Mouse (Mus musculus): ENCODE measurements at regions not wholly inside any gene's neighbourhood (a gene's known extent, or its start where the extent isn't known, plus 50 kb on each side); places are given as distances from the start of the nearest gene placed in this dataset.

DNA sequence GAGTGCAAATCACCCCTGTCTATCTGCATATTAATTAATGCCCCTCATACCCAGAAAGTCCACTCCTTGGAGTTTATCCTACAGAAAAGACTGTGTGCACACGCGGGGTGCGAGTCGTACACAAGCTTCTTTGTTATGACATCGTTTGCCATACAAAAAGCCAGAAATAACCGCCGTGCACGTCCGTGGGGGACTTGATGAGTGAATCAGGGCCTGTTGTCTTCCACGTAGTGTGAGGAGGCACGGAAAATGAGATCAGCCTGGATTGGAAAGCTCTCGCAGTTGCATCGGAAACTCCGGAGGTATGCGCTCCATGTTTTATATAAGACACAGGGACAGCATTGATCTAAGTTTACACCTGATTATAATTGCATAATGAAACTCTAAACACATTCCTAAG is 120.3 kb downstream of the Etnk1 start:
- 96% methylated on average over 15 of the region's 15 CpGs for WGBS (ENCODE audit: missing documents)
- no peak overlapping the region for H3K27ac ChIP-seq

DNA sequence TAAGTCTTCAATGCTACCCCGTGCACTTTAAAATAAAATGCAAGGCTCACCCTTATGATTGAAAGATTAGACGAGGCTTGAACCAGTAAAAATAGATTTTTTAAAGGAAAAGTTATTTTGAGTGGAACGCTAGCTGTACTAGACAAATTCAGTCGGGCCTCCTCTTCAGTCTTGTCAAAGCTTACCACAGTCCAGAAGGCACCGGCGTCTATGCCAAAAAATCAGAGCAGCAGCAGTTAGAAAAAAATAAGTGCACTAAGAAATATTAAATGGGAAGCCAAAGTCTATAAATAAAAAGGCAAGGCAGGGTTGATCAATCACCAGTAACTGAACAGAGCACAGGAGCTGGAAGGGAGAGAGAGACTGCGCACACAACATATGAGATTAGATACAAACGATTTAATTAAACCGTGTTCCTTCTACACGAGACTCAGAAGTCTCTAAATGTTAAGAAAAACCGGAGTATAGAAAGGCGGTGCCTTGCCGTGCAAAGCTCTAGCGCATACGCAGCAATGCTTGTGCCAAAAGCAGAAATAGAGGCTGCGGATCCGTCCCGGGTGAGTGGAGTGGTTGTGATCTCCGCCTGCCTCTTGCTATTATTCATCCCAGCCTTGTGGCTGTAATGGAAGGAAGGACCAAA is 121.6 kb downstream of the Etnk1 start:
- Histone ChIP-seq H3K79me2 (ENCODE audit: inconsistent target) (no peaks in the 10 kb centered on the region), H3K36me3 (ENCODE audit: inconsistent target) (no peaks in the 10 kb centered on the region)
- WGBS (ENCODE audit: missing documents) = 93% methylated on average over 19 of the region's 19 CpGs

More for the DNA sequence above, 120.3 kb downstream of the Etnk1 start:
- Histone ChIP-seq H3K36me3 (ENCODE audit: inconsistent target) (no peaks in the 10 kb centered on the region), H3K79me2 (ENCODE audit: inconsistent target) (no peaks in the 10 kb centered on the region), H3K4me3 (ENCODE audit: inconsistent target) (no peak overlapping the region)

DNA sequence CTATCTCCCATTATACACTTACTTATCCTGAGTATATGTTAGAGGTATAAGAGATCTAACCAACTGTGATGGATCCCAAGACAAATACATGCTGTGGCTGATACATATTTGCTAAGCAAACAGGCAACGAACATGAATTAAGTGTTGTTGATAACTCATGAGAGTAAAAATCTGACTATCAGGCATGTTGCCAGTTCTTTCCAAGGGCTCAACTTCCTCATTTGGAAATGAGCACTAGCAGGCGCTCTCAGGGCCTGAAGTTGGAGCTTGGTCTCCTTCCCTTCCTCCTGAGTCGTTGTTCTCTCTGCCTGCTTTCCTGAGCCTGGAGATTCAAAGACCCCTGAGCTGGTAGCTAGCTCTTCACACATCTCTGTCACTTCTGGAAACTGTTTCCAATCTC is 126.6 kb downstream of the Etnk1 start:
- H3K36me3 ChIP-seq (ENCODE audit: inconsistent target) = no peaks in the 10 kb centered on the region
- no peak overlapping the region for H3K27ac ChIP-seq
- H3K79me2 ChIP-seq (ENCODE audit: inconsistent target) = no peaks in the 10 kb centered on the region
- no peak overlapping the region for H3K4me3 ChIP-seq (ENCODE audit: inconsistent target)
- 10% methylated on average over 3 of the region's 3 CpGs for WGBS (ENCODE audit: missing documents)

More for the DNA sequence above, 121.6 kb downstream of the Etnk1 start:
- no peak overlapping the region for H3K4me3 ChIP-seq (ENCODE audit: inconsistent target)
- H3K27ac ChIP-seq = no peak overlapping the region

DNA sequence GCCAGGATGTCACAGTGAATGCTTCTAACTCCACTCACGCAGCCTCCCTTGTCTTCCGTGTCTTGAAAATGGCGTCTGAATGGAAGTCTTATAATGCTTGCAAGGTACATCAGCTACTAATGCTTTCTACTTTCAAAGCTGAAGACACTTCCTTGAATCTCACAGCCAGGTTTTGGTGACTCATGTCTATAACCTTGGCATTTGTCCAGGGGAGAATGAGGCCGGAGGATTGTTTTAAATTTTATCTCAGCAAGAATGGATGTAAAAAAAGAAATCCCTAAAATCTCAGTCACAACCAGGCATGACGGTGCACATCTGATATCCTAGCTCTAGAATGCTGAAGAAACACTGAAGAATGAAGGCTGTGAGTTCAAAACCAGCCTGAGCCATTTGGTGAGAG is 131.4 kb downstream of the Etnk1 start:
- H3K79me2 ChIP-seq (ENCODE audit: inconsistent target) = no peaks in the 10 kb centered on the region
- no peaks in the 10 kb centered on the region for H3K36me3 ChIP-seq (ENCODE audit: inconsistent target)
- H3K4me3 ChIP-seq (ENCODE audit: inconsistent target) = no peak overlapping the region
- WGBS (ENCODE audit: missing documents) = 90% methylated on average over 5 of the region's 5 CpGs
- H3K27ac ChIP-seq = no peak overlapping the region

DNA sequence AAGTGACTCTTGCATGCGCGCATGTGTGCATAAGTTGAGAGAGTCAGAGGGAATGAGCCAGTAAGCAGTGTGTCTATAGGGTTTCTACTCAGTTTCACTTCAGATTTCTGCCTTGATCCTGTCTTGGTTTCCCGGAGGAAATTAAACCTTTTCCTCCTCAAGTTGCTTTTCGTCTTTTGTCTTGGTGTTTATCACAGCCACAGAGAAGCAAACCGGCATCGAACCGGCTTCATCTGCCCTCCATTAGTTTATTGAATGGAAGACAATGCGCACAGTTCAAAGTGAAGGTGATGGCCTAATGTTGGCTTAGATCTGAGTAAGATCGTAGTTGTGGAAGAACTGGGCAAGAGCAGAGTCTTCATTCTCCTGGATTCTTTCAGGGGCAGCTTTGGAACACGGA is 134.4 kb downstream of the Etnk1 start:
- no peak overlapping the region for H3K27ac ChIP-seq
- H3K36me3 ChIP-seq (ENCODE audit: inconsistent target) = no peaks in the 10 kb centered on the region
- WGBS (ENCODE audit: missing documents) = 90% methylated on average over 10 of the region's 10 CpGs
- H3K4me3 ChIP-seq (ENCODE audit: inconsistent target) = no peak overlapping the region
- no peaks in the 10 kb centered on the region for H3K79me2 ChIP-seq (ENCODE audit: inconsistent target)

DNA sequence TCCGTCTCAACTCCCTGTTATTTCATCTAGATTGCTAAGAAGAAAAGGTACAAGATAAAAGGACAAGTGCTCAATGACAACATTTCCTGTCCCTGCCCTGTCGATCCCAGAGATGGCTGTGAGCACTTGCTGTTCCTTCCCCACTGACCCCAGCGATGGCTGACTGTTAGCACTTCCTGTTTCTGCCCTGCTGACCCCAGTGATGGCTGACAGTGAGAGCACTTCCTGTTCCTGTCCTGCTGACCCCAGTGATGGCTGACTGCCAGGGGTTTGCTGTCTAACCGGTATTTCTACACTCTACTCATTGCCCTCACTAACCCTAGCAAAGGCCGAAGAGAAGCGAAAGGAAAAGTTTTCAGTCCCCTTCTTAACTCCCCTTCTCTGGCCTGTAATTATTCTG is 140.3 kb downstream of the Etnk1 start:
- no peaks in the 10 kb centered on the region for H3K79me2 ChIP-seq (ENCODE audit: inconsistent target)
- H3K36me3 ChIP-seq (ENCODE audit: inconsistent target) = no peaks in the 10 kb centered on the region
- no peak overlapping the region for H3K4me3 ChIP-seq (ENCODE audit: inconsistent target)
- 54% methylated on average over 6 of the region's 6 CpGs for WGBS (ENCODE audit: missing documents)
- no peak overlapping the region for H3K27ac ChIP-seq

DNA sequence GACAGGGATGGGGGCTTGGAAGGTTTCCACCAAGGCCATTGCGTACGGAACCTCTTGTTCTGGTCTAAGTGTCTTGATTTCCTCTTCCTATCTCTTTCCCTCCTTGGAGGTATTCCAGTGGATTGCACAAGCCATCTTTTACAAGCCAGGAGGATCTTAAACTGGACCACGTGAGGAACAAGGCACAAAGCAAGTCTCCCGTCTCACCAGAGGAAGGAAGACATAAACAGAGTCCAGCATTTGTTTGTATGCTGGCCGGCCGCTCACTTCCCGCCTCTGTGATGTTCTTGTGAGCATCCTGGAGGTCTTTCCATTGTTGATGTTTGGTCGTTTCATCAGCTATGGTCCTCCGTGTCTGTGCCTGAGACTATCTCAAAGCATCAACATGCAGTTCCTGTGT is 148.8 kb downstream of the Etnk1 start:
- Histone ChIP-seq H3K79me2 (ENCODE audit: inconsistent target) (no peaks in the 10 kb centered on the region), H3K36me3 (ENCODE audit: inconsistent target) (no peaks in the 10 kb centered on the region), H3K4me3 (ENCODE audit: inconsistent target) (no peak overlapping the region), H3K27ac (no peak overlapping the region)
- 69% methylated on average over 9 of the region's 9 CpGs for WGBS (ENCODE audit: missing documents)

DNA sequence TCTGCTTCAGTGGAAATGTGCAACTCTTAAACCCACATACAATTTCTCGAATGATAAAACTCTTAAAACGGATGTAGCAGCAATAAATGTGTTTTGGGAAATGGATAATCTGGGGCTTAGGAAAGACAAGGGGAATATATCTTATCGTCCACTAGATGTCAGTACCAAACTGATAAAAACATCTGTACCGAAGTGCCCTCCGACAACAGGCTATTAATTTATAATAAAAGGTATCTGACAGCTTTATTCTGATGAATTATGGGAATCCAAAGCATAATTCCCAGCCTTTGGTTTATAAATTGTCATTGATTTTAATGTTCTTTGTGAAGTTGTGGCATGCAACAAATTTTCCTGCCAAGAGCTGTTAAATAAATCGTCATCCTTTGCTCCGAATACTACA is 153.4 kb downstream of the Etnk1 start:
- no peak overlapping the region for H3K27ac ChIP-seq
- no peak overlapping the region for H3K4me3 ChIP-seq (ENCODE audit: inconsistent target)
- no peaks in the 10 kb centered on the region for H3K36me3 ChIP-seq (ENCODE audit: inconsistent target)
- H3K79me2 ChIP-seq (ENCODE audit: inconsistent target) = no peaks in the 10 kb centered on the region
- WGBS (ENCODE audit: missing documents) = 48% methylated on average over 7 of the region's 7 CpGs

DNA sequence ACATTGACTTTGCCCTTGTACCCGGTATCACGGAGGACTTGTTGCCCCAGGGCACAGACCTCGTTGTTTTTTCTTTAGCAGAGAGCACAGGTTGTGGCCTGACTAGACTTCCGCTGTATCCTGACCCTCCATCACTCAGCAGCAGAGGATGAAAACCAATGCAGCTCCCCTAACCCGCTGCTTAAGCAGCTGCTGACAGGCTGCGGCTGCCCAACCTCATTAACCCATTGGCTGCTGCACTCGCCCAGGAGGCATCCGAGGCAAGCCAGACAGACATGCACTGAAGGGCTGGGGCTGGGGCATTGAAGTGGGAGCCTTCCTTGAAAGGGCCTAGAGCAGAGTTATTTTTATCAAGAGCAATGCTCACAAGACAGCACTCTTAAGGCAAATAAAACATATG is 157.6 kb downstream of the Etnk1 start:
- H3K36me3 ChIP-seq (ENCODE audit: inconsistent target) = no peaks in the 10 kb centered on the region
- 68% methylated on average over 8 of the region's 8 CpGs for WGBS (ENCODE audit: missing documents)
- no peak overlapping the region for H3K4me3 ChIP-seq (ENCODE audit: inconsistent target)
- no peaks in the 10 kb centered on the region for H3K79me2 ChIP-seq (ENCODE audit: inconsistent target)
- H3K27ac ChIP-seq = no peak overlapping the region

DNA sequence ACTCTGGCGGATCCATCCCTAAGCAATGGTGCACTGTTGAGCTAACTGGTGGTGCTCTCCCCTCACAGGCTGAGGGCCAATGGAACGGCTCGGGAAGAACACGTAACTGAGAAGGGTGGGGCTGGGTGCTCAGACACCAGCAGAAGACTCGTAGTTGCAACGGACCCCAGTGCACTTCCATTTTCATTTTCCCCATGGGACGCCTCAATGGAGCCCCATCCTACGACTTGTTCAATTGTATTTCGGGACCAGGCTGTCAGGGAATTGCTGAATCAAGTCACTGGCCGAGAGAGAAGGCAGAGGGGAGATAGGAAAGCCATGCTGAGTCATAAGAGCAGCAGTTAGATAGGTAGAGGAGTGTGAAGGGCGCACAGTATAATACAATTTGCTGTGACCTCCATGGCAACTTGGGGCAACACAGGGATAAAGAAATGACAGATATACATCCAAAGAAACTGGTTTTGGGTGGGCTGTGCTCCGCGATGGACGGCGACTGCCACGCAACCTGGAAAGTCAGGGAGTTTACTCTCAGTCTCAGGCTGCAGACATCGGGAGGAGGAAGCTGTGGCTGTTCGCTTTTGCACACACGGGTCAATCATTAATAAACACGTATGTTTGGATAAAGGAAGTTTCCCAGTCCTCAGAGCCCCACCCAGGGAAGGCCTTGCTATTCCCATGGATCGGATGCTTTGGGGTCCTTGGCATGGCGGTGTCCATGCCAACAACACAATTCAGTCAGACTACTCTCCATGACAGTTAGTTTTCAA is 160.1 kb downstream of the Etnk1 start:
- H3K79me2 ChIP-seq (ENCODE audit: inconsistent target) = no peaks in the 10 kb centered on the region
- WGBS (ENCODE audit: missing documents) = 84% methylated on average over 22 of the region's 22 CpGs
- H3K36me3 ChIP-seq (ENCODE audit: inconsistent target) = no peaks in the 10 kb centered on the region
- H3K4me3 ChIP-seq (ENCODE audit: inconsistent target) = peak overlapping the region; percentile 20
- H3K27ac ChIP-seq = no peak overlapping the region

DNA sequence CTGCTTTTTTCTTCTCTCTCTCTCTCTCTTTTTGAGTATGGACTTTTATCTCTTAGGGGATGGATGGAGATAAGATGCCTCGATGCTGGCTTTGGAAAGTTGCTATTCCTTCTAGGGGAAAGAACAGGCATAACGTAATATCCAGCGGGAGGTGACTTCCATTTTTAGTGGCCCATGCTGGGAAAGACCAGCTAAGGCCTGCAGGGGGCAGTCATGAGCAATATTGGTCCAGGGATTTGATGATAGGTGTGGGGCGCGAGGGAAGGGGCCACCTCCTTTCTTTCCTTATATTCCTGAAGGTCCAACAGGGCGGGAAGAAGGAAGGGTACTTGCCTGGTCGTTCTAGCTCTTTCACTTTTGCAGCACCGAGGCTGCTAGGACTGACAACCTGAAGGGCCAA is 160.8 kb downstream of the Etnk1 start:
- 88% methylated on average over 8 of the region's 8 CpGs for WGBS (ENCODE audit: missing documents)
- no peak overlapping the region for H3K4me3 ChIP-seq (ENCODE audit: inconsistent target)

DNA sequence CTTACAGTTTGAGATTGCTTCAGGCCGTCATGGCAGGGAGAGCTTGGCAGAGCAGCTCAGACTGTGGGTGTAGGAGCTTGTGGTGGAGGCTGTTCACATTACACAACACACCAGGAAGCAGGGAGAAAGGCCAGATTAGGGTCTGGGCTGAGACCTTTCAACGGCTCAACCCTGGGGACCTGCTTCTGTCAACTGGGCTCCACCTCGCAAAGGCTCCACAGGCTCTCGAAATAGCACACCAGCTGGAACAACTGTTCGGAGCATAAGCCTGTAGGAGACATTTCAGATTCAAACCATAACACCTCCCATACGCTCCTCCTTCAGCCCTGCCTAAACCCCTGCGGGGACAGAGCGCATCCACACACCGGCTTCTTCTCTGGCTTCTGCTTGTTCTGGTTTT is 161.2 kb downstream of the Etnk1 start:
- no peak overlapping the region for H3K27ac ChIP-seq
- H3K4me3 ChIP-seq (ENCODE audit: inconsistent target) = no peak overlapping the region
- 81% methylated on average over 9 of the region's 9 CpGs for WGBS (ENCODE audit: missing documents)
- no peaks in the 10 kb centered on the region for H3K79me2 ChIP-seq (ENCODE audit: inconsistent target)
- H3K36me3 ChIP-seq (ENCODE audit: inconsistent target) = no peaks in the 10 kb centered on the region

More for the DNA sequence above, 160.8 kb downstream of the Etnk1 start:
- Histone ChIP-seq H3K27ac (no peak overlapping the region), H3K79me2 (ENCODE audit: inconsistent target) (no peaks in the 10 kb centered on the region), H3K36me3 (ENCODE audit: inconsistent target) (no peaks in the 10 kb centered on the region)

DNA sequence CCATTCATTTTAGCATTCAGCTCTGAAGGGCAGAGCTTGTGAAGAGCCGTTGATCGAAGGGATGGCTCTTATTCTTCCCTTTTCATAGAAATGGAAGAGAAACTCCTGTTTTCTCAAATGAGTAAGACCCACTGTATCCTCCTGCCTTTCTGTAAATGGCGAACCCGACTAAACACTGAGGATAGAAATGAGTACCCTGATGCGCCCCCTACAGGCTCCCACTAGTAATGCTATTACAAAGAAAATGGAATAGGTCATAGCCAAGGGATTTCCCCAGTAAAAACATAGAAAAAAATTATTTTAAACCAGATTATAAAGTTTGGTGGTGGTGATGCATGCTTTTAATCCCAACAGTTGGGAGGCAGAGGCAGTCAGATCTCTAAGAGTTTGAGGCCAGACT is 162.1 kb downstream of the Etnk1 start:
- Histone ChIP-seq H3K79me2 (ENCODE audit: inconsistent target) (no peaks in the 10 kb centered on the region), H3K4me3 (ENCODE audit: inconsistent target) (no peak overlapping the region), H3K36me3 (ENCODE audit: inconsistent target) (no peaks in the 10 kb centered on the region), H3K27ac (no peak overlapping the region)
- WGBS (ENCODE audit: missing documents) = 95% methylated on average over 5 of the region's 5 CpGs

DNA sequence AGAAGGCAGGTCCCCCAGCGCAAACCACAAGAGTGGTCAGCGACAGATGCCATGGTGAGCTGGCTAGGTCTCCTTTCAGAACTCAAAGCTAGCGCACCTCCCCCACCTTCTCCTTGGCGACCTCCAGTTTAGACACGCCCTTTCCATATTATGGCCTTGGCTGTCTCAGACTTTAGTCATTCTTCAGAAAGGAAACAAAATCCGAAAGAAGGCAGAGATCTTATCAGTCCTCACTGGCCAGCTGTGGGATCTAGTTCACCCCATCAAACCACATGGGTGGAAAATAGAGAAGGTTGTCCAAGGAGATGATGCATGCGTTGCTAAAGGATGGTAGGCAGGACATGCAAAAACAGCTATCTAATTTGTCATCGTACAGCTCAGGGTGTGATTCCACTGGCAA is 166.5 kb downstream of the Etnk1 start:
- Histone ChIP-seq H3K27ac (no peak overlapping the region), H3K36me3 (ENCODE audit: inconsistent target) (no peaks in the 10 kb centered on the region)
- WGBS (ENCODE audit: missing documents) = 83% methylated on average over 8 of the region's 8 CpGs

DNA sequence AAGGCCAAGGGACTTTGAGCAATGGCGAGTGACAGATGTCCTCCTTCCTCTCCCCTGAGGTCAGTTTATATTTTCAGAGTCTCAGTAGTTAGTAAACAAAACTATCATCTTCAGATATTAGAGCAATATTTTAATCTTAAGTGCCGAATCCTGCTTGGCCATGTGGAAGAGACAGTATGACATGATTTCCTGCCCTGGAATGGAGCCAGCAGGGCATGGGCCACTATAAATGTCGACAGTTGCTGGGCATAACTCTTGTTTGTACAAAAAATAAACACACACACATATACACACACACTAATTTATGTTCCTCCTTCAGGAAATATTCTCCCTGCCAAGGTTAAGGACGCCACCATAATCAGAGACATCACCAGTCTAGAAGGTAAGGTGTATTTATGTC is 169.6 kb downstream of the Etnk1 start:
- H3K36me3 ChIP-seq (ENCODE audit: inconsistent target) = no peaks in the 10 kb centered on the region
- WGBS (ENCODE audit: missing documents) = 75% methylated on average over 4 of the region's 4 CpGs
- no peak overlapping the region for H3K27ac ChIP-seq

More for the DNA sequence above, 166.5 kb downstream of the Etnk1 start:
- no peak overlapping the region for H3K4me3 ChIP-seq (ENCODE audit: inconsistent target)
- no peaks in the 10 kb centered on the region for H3K79me2 ChIP-seq (ENCODE audit: inconsistent target)

More for the DNA sequence above, 169.6 kb downstream of the Etnk1 start:
- Histone ChIP-seq H3K79me2 (ENCODE audit: inconsistent target) (no peaks in the 10 kb centered on the region), H3K4me3 (ENCODE audit: inconsistent target) (no peak overlapping the region)
